Mouse (Mus musculus): ENCODE results near the gene Dicer1. TPM values are rescaled to one million over a fixed set of nuclear protein-coding genes. Genes with fewer than 3 reads are reported as not detected.

The Dicer1 gene
- total RNA-seq (2021), result 10 to 100 TPM; 38.0 to 38.8 TPM
- long read RNA-seq, partial matches to known transcripts, result 1 of 9 reads
- long read RNA-seq, other reads (novel, unspliced or antisense), result 8 of 9 reads

GRCm38 (mm10) chr12:104751814-104752765 lies at the start of gene Dicer1:
Gene Dicer1, minus strand, starts transcription at chr12:104751952.
- DNase-seq (ENCODE audit: low spot score in 2 of 2), result peak; percentile 96 to 98

GRCm38 (mm10) chr12:104799365-104799764 lies 47.6 kb upstream of the Dicer1 start:
- no peak for DNase-seq (ENCODE audit: low spot score in 2 of 2)

- no peak for DNase-seq (ENCODE audit: low spot score in 2 of 2)
Measured at GRCm38 (mm10) chr12:104797905-104798304, 46.2 kb upstream of the Dicer1 start.

GRCm38 (mm10) chr12:104796635-104797378 lies 45.1 kb upstream of the Dicer1 start:
- DNase-seq (ENCODE audit: low spot score in 2 of 2), result no peak

GRCm38 (mm10) chr12:104794957-104795356 lies 43.2 kb upstream of the Dicer1 start:
- DNase-seq (ENCODE audit: low spot score in 2 of 2), result no peak

- DNase-seq (ENCODE audit: low spot score in 2 of 2), result no peak
Measured at GRCm38 (mm10) chr12:104793486-104793885, 41.7 kb upstream of the Dicer1 start.

- DNase-seq (ENCODE audit: low spot score in 2 of 2), result no peak
Measured at GRCm38 (mm10) chr12:104777603-104778002, 25.9 kb upstream of the Dicer1 start.

- DNase-seq (ENCODE audit: low spot score in 2 of 2), result no peak
Measured at GRCm38 (mm10) chr12:104771941-104772340, 20.2 kb upstream of the Dicer1 start.

- DNase-seq (ENCODE audit: low spot score in 2 of 2), result no peak
Measured at GRCm38 (mm10) chr12:104769201-104769785, 17.5 kb upstream of the Dicer1 start.

GRCm38 (mm10) chr12:104767183-104767582 lies 15.4 kb upstream of the Dicer1 start:
- DNase-seq (ENCODE audit: low spot score in 2 of 2), result no peak

- DNase-seq (ENCODE audit: low spot score in 2 of 2), result no peak
Measured at GRCm38 (mm10) chr12:104765761-104766160, 14.0 kb upstream of the Dicer1 start.

- DNase-seq (ENCODE audit: low spot score in 2 of 2), result no peak
Measured at GRCm38 (mm10) chr12:104765116-104765515, 13.4 kb upstream of the Dicer1 start.

- DNase-seq (ENCODE audit: low spot score in 2 of 2), result no peak
Measured at GRCm38 (mm10) chr12:104763918-104764317, 12.2 kb upstream of the Dicer1 start.

GRCm38 (mm10) chr12:104761411-104761810 lies 9.7 kb upstream of the Dicer1 start:
- DNase-seq (ENCODE audit: low spot score in 2 of 2), result no peak

- no peak for DNase-seq (ENCODE audit: low spot score in 2 of 2)
Measured at GRCm38 (mm10) chr12:104758066-104758465, 6.3 kb upstream of the Dicer1 start.

- DNase-seq (ENCODE audit: low spot score in 2 of 2), result no peak
Measured at GRCm38 (mm10) chr12:104753686-104754085, 1.9 kb upstream of the Dicer1 start.

- DNase-seq (ENCODE audit: low spot score in 2 of 2), result no peak
Measured at GRCm38 (mm10) chr12:104751331-104751813, 380 bp downstream of the Dicer1 start.

GRCm38 (mm10) chr12:104748946-104749345 lies 2.8 kb downstream of the Dicer1 start:
- DNase-seq (ENCODE audit: low spot score in 2 of 2), result no peak

- no peak for DNase-seq (ENCODE audit: low spot score in 2 of 2)
Measured at GRCm38 (mm10) chr12:104747252-104747651, 4.5 kb downstream of the Dicer1 start.

GRCm38 (mm10) chr12:104746601-104747000 lies 5.2 kb downstream of the Dicer1 start:
- DNase-seq (ENCODE audit: low spot score in 2 of 2), result no peak

GRCm38 (mm10) chr12:104743687-104744086 lies 8.1 kb downstream of the Dicer1 start:
- peak in 1 of 2 experiments; percentile 70 for DNase-seq (ENCODE audit: low spot score in 2 of 2)
